Mouse (Mus musculus) right cerebral cortex, postnatal 10 days (tissue): ENCODE data around the gene Ngrn.

Experiments
- DNase-seq, 2 experiments: peaks; one replicate each; pipeline ENCODE4 v3.0.0; 2021; ENCODE audit warnings: low spot score in 2 of 2

Gene Ngrn

GRCm38 (mm10) chr7:80260625-80261371 is at the start of gene Ngrn:
TSS of gene Ngrn (plus strand) at chr7:80261215.
- peak; percentile 92 to 94 for DNase-seq

- no peak for DNase-seq
Measured at GRCm38 (mm10) chr7:80213604-80214003, 47.4 kb upstream of the Ngrn start.

DNA sequence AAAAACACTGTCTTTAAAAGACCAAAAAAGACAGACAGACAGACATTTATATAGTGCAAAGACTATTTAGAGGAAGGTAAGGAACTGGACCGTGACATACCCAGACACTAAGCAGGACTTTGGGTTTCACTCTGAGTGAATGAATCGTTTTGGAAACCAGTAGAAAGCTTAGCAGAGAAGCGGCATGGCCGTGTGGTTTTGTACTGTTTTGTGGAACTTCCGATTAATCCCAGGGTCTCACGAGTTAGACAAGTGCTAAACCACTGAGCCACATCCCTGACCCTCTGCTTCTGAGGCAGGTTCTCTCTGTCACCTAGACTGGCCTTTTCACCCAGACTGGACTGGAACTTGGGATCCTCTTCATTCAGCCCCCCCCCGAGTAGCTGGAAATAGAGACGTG is 46.6 kb upstream of the Ngrn start:
- no peak for DNase-seq

DNA sequence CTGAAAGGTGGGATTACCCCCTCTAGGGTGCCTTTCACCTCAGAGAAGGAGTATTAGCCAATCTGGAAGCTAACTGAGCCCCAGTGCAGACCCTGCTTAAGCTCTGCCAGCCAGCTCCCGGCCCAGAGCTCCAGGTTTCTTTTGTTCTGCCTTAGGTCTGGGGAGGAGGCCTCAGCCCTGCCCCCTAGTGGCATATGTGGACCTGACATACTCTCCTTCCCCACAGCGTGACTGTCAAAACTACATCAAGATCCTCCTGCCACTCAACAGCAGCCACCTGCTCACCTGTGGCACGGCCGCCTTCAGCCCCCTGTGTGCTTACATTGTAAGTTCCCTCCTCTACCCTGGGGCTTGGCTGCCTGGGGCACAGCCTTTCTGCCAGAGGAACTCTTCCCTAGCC is 45.6 kb upstream of the Ngrn start:
- DNase-seq: peak; percentile 74 to 84

DNA sequence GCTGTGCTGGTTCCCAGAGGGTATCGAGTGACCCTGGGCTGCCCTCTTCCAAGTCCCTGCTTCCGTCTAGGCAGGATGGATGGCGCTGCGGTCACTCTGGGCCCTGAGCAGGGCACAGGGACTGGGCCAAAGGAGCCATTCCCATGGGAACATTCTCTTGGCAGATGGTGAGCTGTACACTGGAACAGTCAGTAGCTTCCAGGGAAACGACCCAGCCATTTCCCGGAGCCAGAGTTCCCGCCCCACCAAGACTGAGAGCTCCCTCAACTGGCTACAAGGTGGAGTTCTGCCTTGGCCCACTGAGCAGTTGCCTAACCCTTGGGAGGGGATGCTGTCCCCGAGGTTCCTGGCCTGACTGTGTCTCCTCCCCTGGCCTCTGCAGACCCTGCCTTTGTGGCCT is 44.4 kb upstream of the Ngrn start:
- DNase-seq: peak; percentile 73 to 79

DNA sequence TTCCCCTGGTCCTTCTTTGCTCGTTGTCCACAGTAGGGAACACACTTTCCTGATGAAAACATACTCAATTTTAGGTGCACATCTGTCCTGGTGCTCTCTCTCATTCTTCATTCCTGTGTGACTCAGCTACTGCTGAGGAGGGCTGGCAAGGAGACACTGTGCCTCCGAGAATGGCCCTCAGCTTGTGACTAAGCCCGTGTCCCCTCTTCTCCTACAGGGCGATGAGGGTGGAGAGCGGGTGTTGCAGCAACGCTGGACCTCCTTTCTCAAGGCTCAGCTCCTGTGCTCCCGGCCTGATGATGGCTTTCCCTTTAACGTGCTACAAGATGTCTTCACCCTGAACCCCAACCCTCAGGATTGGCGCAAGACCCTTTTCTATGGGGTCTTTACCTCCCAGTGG is 42.3 kb upstream of the Ngrn start:
- no peak for DNase-seq

- DNase-seq: no peak
Measured at GRCm38 (mm10) chr7:80220237-80220797, 40.7 kb upstream of the Ngrn start.

DNA sequence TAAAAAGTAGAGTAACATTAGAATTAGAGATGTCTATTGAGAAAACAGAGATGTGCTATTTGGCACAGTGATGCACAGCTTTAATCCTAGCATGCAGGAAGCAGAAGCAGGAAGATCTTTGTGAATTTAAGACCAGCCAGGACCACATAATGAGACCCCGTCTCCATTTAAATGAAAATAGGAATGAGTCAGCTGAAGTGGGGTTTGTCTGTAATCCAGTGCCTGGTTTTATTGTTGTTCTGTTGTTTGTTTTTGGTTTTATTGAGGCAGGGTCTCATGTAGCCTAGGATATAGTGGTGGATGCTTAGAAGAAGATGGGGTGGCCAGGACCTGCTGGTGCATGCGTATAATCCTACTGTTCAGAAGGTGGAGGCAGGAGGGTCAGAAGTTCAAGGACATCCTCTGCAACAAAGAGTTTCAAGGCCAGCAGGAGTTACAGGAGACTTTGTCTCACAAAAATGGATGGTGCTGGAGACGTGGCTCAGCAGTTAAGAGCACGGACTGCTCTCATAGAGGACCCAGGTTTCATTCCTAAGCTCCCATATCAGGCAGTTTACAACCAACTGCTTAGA is 39.8 kb upstream of the Ngrn start:
- no peak for DNase-seq

DNA sequence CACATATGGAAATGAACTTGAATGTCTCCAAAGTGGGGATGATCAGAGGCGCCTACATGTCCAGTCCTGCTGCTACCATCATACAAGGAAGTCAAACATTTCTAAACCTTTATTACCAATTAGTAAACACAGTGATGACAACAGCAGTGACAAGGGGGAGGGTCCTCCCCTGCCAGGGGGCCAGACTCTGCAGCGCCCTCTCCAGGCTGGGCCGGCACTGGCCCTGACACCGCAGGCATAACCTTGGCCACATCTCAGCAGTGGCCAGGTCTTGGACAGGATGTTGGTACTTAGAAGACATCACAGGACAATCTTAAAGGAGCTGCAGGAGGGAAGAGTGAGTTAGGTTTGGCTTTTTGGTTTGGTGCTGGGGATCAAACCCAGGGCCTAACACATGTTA is 34.0 kb upstream of the Ngrn start:
- no peak for DNase-seq

GRCm38 (mm10) chr7:80230196-80230595 is 30.8 kb upstream of the Ngrn start:
- no peak for DNase-seq

DNA sequence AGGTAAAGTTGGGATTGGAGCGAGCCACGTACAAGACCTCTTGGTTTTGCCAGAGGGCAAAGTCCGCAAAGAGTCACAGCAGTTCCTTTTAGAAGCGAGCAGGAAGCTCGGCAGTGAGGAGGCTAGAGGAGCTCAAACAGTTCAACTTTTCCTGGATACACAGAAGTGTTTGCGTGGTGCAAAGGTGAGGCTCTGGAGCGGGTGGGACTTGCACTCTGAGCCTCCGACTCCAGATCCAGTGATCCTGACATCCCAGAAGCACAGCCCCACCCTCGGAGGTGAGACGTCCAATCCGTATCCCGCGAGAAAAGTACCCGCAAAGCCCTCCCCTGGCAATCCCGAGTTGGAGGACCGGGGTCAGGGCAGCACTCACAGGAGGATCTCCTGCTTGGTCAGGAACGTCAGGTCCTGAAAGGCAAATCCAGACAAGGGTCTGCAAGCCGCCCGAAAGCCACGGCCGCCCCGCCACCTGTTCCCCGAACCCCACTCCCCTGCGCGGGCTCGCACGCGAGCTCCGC is 29.0 kb upstream of the Ngrn start:
- no peak for DNase-seq

DNA sequence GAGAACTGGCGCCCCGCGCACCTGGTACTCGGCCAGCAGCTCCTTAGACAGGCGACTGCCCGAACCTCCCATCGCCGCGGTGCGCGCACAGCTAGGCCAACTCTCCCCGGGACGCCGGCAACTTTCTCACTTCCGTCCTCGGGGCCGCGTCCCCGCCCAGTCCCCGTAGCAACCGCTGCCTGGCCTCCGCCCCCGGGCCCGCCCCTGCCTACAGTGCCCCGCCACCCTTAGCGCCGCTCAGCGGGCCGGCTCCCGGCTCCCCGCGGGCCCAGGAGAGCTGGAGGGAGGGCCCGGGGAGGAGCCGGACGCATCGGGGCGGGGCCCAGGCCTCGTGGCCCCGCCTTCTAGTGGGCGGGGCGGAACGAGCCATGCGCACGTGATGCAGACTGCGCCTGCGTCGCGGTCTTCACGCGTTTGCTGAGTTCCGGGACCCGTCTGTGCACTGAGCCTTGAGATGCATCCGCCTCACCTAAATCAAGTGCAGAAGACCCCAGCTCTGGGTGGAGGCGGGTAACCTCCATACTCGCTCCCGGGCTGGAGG is 28.5 kb upstream of the Ngrn start, which contains the start of the genes Cib1 and Gdpgp1:
Gene Cib1, minus strand, starts transcription at position 325 of the 541 bp plus-strand sequence.
Gene Gdpgp1, plus strand, starts transcription at position 377 of the 541 bp plus-strand sequence.
- peak; percentile 95 to 96 for DNase-seq

DNA sequence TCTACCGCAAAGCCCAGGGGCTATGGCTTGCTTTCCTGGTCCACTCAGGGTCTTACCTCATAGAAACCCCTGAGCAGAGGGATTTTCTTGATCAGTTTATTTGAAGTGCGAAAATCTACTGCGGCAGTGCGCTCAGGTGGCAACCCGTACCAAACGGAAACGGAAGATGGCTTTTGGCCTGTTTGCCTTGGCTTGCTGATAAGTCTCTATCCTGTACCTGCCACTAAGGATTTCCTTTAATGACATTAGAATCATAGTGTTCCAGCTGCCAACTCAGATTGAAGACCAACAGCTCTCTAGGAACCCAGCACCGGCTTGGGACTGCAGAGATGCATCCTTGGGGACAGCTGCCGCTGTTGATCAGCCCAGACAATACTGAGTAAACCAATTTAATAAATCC is 27.2 kb upstream of the Ngrn start:
- no peak for DNase-seq

DNA sequence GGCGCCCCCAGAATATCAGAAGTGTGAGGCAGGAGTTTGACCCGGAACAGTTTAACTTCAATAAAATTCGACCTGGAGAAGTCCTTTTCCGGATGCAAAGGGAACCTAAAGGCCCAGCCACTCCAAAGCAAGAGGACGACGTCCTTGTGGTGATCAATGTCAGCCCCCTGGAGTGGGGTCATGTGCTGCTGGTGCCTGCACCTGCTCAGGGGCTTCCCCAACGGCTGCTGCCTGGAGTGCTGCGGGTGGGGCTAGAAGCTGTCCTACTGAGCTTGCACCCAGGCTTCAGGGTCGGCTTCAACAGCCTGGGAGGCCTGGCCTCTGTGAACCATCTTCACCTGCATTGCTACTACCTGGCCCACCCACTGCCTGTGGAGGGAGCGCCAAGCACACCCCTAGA is 22.5 kb upstream of the Ngrn start:
- no peak for DNase-seq

- no peak for DNase-seq
Measured at GRCm38 (mm10) chr7:80241661-80242060, 19.4 kb upstream of the Ngrn start.

GRCm38 (mm10) chr7:80244851-80245250 is 16.2 kb upstream of the Ngrn start:
- DNase-seq: no peak

GRCm38 (mm10) chr7:80246148-80246721 is 14.8 kb upstream of the Ngrn start, which contains the start of gene Ttll13:
TSS of gene Ttll13 (plus strand) at chr7:80246376.
- DNase-seq: peak; percentile 98 to 99

- no peak for DNase-seq
Measured at GRCm38 (mm10) chr7:80246859-80247258, 14.2 kb upstream of the Ngrn start.

DNA sequence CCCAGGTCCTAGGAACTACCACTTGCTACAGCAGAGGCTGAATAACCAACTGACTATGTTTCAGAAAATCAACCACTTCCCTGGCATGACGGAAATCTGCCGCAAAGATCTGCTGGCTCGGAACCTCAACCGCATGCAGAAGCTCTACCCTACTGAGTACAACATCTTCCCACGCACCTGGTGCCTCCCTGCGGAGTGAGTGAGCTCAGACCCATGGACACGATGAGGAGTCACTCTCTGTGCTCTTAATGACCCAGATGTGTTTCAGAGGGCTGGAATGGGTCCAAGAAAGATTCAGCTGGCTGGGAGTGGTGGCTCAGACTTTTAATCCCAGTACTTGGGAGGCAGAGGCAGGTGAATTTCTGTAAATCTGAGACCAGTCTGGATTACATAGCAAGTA is 8.6 kb upstream of the Ngrn start:
- DNase-seq: no peak

DNA sequence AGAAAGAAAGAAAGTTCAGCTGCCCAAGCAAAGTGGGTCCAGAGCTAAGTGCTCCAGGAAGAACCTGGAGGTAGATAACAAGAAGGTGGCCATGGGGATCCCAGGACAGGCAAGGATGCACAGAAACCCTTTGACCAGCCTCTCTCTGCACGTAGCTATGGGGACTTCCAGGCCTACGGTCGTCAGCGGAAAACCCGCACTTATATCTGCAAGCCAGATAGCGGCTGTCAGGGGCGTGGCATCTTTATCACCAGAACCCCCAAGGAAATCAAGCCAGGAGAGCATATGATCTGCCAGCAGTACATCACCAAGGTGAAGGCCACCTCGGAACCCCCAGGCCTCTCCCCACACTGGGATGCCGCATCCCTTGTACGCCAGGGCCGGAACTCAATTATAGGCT is 8.1 kb upstream of the Ngrn start:
- no peak for DNase-seq

GRCm38 (mm10) chr7:80255981-80256380 is 5.0 kb upstream of the Ngrn start:
- DNase-seq: no peak

DNA sequence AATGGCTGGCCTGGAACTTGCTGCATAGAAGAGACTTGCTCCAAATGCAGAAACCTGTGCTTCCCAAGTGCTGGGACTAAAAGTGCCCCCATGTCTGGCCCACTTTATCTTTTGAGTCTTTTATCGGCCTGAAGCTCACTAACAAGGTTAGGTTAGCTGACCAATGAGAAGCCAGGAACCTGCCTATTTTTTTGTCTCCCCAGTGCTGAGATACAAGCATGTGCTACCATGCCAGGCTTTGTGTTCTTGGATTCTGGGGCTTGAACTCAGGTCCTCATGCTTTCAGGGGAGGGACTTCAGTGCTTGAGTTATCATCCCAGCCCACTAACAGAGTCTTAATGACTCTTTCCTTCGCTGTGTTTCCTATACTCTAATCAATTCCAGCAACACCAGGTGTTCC is 3.3 kb upstream of the Ngrn start:
- no peak for DNase-seq
